Mouse (Mus musculus): ENCODE results near the gene Serpina3g.

Gene Serpina3g

DNA sequence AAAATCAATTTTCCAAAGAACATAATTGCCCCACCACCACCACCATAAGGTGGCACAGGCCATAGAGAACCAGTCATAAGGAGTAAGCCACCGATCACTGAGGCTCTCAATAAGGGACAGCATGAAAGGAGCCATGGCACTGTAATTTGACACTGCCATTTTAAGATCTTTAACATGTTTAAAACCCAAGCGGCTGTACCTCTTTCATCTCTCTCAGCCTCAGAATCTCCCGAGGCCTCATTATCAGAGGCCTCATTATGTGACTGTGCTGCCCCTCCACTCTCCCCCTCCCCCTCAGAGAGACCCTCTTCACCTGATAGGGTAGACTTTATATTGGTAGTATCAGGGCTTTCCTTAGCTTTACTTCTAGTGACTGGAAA, 43.0 kb downstream of the Serpina3g start:
- intact Hi-C loops (cut with DNase I) = no loop called here

DNA sequence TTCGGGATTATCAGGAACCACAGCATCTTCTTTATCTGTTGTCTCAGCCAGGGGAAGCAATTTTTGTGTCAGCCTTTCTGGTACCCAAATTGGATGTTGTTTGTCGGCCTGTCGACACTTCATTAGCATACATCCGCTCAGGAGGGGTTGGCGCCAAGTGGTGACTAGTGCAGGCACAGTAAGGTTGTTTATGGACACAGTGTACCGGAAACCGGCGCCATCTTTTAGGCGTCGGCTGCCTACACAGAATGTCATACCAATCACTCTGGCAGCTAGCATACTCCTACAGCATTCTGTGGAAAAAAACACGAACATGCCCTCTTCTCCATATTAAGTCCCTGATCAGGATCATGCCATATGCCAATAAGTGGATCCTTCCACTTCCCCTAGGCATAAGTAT, 47.3 kb downstream of the Serpina3g start:
- intact Hi-C loops (cut with DNase I) = no loop called here

- intact Hi-C loops (cut with DNase I) = no loop called here
Observed at GRCm38 (mm10) chr12:104288336-104288735, 52.3 kb downstream of the Serpina3g start.

DNA sequence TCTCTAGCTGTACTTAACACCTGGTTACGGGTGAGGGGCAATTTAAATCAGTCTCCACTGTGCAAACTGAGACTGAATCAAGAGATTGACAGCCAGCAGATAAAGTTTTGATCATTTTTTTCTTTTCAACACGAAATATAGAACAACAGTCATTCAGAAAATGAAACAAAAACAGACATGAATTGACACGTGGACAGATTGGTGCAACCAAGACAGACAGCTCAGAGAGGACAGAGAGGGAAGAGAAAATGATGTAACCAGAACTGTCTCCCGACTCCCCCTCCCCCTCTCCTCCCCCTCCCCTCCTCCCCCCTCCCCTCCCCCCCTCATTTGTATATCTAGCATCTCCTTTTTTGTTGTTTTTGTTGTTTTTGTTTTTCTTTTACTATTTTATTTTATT, 53.8 kb downstream of the Serpina3g start:
- intact Hi-C loops (cut with DNase I) = no loop called here

All from adrenal gland (tissue).